Mouse (Mus musculus): ENCODE data around the gene Rai14. TPM values are rescaled to one million over a fixed set of nuclear protein-coding genes. Genes with fewer than 3 reads are reported as not detected.

Gene Rai14
- polyA plus RNA-seq, 1 experiment from 2014 or later = 25.6 TPM

DNA sequence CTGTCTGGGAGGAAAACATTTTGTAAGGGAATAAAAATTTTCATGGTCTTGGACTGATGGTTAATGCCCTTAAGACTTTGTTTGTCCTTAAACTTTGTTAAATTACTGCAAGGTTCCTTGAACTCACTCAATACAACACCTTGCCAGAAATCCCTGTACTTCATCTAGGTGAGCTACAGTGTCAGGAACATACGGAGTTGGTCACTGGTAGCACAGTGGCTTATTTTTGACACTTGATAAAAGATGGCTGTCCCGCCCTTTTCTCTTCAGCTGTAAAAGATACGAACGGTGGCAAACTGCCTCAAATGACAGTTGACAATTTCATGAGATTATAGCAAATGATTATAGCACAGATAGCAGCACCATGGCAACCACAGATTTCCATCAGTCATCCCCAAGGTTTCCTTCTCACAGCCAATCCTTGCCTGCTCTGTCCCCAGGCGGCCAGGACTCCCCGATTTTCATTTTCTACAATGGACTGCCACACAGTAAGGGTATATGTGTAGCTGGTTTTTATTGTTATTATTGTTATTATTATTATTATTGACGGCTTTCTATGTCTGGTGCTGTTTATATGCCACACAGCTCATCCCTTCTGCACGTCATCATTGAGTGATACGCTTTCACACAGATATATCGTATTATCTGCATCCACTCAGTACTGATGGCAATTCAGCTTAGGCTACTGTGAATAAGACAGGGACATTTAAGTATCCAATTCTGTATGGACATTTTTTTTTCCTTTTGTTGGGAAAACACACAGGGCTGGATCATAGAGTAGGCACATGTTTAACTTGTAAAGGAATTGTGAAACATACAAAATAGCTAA lies 129.9 kb downstream of the Rai14 start:
- no peak for ATAC-seq (ENCODE audit: insufficient number of reproducible peaks, low FRiP score)
- WGBS = 79% methylated on average over 10 of the region's 10 CpGs
- H3K36me3 ChIP-seq = peaks cover 9% of the 10 kb centered on the region; the same call in 1 of the 2 replicates
- H3K27ac ChIP-seq (ENCODE audit: poor library complexity, severe bottlenecking) = no peak overlapping the region
- no peaks in the 10 kb centered on the region for H3K4me1 ChIP-seq (replicated peaks)
- no peak overlapping the region for H3K4me2 ChIP-seq
- no peaks in the 10 kb centered on the region for H3K9me3 ChIP-seq (replicated peaks)
- no peaks in the 10 kb centered on the region for H3K27me3 ChIP-seq (replicated peaks)
- no peak overlapping the region for H3K4me3 ChIP-seq
- no peak overlapping the region for H3K9ac ChIP-seq

DNA sequence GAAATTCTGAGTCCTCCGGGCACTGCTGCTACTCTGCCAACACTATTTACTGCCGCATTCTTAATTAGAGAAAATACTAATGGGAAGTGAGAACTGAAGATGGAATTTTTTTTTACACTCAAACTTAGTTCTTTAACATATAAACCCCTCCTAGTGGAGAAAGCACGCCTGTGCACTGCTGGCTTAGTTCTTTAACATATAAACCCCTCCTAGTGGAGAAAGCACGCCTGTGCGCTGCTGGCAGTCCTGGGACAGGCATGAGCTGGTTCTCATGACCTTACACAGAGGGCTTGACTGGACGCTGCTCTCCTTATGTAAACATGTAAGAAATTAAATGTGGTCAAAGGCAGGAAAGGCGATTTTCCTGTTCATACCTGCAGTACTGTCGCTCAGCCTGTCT lies 131.0 kb downstream of the Rai14 start:
- H3K27me3 ChIP-seq (replicated peaks) = no peaks in the 10 kb centered on the region
- WGBS = 51% methylated on average over 8 of the region's 8 CpGs
- H3K9me3 ChIP-seq (replicated peaks) = no peaks in the 10 kb centered on the region
- no peak overlapping the region for H3K4me2 ChIP-seq
- no peak overlapping the region for H3K4me3 ChIP-seq
- no peak overlapping the region for H3K9ac ChIP-seq
- 0 out of 2 replicates have a peak, but pooled peaks cover 3% of the 10 kb centered on the region for H3K4me1 ChIP-seq (replicated peaks)
- 0 out of 2 replicates have a peak, but pooled peaks have one; percentile 74 for ATAC-seq (ENCODE audit: insufficient number of reproducible peaks, low FRiP score)
- peaks cover 4% of the 10 kb centered on the region; the same call in 1 of the 2 replicates for H3K36me3 ChIP-seq
- no peak overlapping the region for H3K27ac ChIP-seq (ENCODE audit: poor library complexity, severe bottlenecking)

- no peak overlapping the region for H3K27ac ChIP-seq (ENCODE audit: poor library complexity, severe bottlenecking)
- no peak overlapping the region for H3K4me2 ChIP-seq
- H3K4me1 ChIP-seq (replicated peaks) = 0 out of 2 replicates have a peak, but pooled peaks cover 4% of the 10 kb centered on the region
- ATAC-seq (ENCODE audit: insufficient number of reproducible peaks, low FRiP score) = no peak
- no peak overlapping the region for H3K9ac ChIP-seq
- no peaks in the 10 kb centered on the region for H3K9me3 ChIP-seq (replicated peaks)
- H3K4me3 ChIP-seq = no peak overlapping the region
- peaks cover 28% of the 10 kb centered on the region for H3K36me3 ChIP-seq
- H3K27me3 ChIP-seq (replicated peaks) = no peaks in the 10 kb centered on the region
- WGBS = 82% methylated on average over 3 of the region's 3 CpGs
These were observed 135.3 kb downstream of the Rai14 start for GRCm38 (mm10) chr15:10579159-10579558.

DNA sequence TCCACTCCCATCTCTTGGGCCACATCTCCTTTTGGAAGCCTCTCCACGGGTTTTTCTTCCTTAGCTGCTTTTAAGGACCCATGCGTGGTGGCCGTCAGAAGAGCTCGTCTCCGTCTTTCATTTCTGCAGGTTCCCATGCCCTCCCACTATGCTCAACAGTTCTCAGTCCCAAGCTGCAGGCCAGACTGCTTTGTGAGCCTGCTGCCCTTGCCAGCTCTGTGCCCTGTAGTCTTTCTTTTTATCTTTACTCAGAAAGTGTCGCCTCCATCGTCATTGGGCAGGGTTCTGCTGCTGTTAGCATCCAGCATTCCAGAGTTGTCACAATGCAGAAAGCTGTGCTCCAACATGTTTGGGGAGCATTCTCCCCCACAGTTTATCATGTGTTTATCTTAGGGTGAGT lies 147.9 kb downstream of the Rai14 start:
- Histone ChIP-seq H3K27ac (ENCODE audit: poor library complexity, severe bottlenecking) (no peak overlapping the region), H3K4me2 (no peak overlapping the region), H3K4me1 (replicated peaks) (no peaks in the 10 kb centered on the region), H3K9me3 (replicated peaks) (no peaks in the 10 kb centered on the region), H3K4me3 (no peak overlapping the region), H3K36me3 (peaks cover 27% of the 10 kb centered on the region), H3K9ac (no peak overlapping the region), H3K27me3 (replicated peaks) (no peaks in the 10 kb centered on the region)
- WGBS = 70% methylated on average over 7 of the region's 7 CpGs
- ATAC-seq (ENCODE audit: insufficient number of reproducible peaks, low FRiP score) = no peak

DNA sequence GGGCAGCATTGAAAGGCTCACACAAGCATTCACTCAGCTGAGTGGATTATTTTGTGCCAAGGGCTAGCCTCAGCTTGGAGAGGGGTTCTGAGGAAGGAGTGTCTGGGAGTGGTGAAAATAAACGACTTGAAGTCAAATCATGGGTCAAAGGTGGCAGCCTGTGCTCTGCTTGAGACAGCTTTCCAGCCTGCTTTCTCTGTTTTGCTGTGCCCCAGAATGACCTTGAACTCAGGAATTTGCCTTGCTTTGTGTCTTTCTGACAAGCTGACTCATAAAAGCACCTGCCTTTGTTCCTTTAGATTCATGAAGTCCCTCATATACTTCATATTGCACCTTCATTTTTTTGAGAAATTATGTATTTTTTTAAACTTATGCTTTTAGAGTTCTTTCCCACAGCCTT lies 150.2 kb downstream of the Rai14 start:
- Histone ChIP-seq H3K4me2 (no peak overlapping the region), H3K9me3 (replicated peaks) (no peaks in the 10 kb centered on the region), H3K27ac (ENCODE audit: poor library complexity, severe bottlenecking) (no peak overlapping the region), H3K36me3 (peaks cover 12% of the 10 kb centered on the region), H3K9ac (no peak overlapping the region), H3K27me3 (replicated peaks) (no peaks in the 10 kb centered on the region), H3K4me1 (replicated peaks) (no peaks in the 10 kb centered on the region), H3K4me3 (no peak overlapping the region)
- 22% methylated on average over 1 of the region's 1 CpGs for WGBS
- no peak for ATAC-seq (ENCODE audit: insufficient number of reproducible peaks, low FRiP score)

DNA sequence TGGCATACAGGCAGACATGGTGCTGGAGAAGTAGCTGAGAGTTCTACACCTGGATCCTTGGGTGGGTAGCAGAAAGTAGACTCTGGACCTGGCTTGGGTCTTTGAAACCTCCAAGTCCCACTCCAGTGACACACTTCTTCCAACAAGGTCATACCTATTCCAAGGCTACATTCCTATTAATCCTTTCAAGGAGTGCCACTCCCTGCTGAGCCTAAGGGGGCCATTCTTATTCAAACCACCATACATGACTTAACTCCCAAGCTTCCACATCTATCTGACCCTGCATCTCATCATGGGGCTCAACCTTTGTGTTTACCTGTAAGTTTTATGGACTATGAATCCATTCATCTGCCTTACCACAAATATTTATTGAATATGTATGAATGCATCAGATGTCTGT lies 152.1 kb downstream of the Rai14 start:
- Histone ChIP-seq H3K27ac (ENCODE audit: poor library complexity, severe bottlenecking) (no peak overlapping the region), H3K4me1 (replicated peaks) (no peaks in the 10 kb centered on the region), H3K4me3 (no peak overlapping the region), H3K9ac (no peak overlapping the region), H3K4me2 (no peak overlapping the region), H3K27me3 (replicated peaks) (no peaks in the 10 kb centered on the region), H3K36me3 (peaks cover under 1% of the 10 kb centered on the region; the same call in 1 of the 2 replicates), H3K9me3 (replicated peaks) (no peaks in the 10 kb centered on the region)
- no peak for ATAC-seq (ENCODE audit: insufficient number of reproducible peaks, low FRiP score)

- H3K4me1 ChIP-seq (replicated peaks) = no peaks in the 10 kb centered on the region
- H3K27ac ChIP-seq (ENCODE audit: poor library complexity, severe bottlenecking) = no peak overlapping the region
- no peak overlapping the region for H3K9ac ChIP-seq
- no peak overlapping the region for H3K4me3 ChIP-seq
- 91% methylated on average over 7 of the region's 7 CpGs for WGBS
- H3K4me2 ChIP-seq = no peak overlapping the region
- H3K27me3 ChIP-seq (replicated peaks) = no peaks in the 10 kb centered on the region
- ATAC-seq (ENCODE audit: insufficient number of reproducible peaks, low FRiP score) = no peak
- no peaks in the 10 kb centered on the region for H3K36me3 ChIP-seq
- H3K9me3 ChIP-seq (replicated peaks) = no peaks in the 10 kb centered on the region
These were observed 154.4 kb downstream of the Rai14 start for GRCm38 (mm10) chr15:10560005-10560404.

- Histone ChIP-seq H3K27ac (ENCODE audit: poor library complexity, severe bottlenecking) (no peak within 1 kb of the TSS), H3K4me3 (no peak within 1 kb of the TSS), H3K4me1 (replicated peaks) (no peaks in the 10 kb centered on the region), H3K9ac (no peak within 1 kb of the TSS), H3K36me3 (no peaks in the 10 kb centered on the region), H3K9me3 (replicated peaks) (no peaks in the 10 kb centered on the region), H3K27me3 (replicated peaks) (no peaks in the 10 kb centered on the region), H3K4me2 (no peak within 1 kb of the TSS)
- ATAC-seq (ENCODE audit: insufficient number of reproducible peaks, low FRiP score) = no peak
- 82% methylated on average over 13 of the region's 13 CpGs for WGBS
These were observed 156.0 kb downstream of the Rai14 start, which contains the start of gene Ttc23l for GRCm38 (mm10) chr15:10558465-10558864. Gene Ttc23l (minus strand): TSS chr15:10558668.

DNA sequence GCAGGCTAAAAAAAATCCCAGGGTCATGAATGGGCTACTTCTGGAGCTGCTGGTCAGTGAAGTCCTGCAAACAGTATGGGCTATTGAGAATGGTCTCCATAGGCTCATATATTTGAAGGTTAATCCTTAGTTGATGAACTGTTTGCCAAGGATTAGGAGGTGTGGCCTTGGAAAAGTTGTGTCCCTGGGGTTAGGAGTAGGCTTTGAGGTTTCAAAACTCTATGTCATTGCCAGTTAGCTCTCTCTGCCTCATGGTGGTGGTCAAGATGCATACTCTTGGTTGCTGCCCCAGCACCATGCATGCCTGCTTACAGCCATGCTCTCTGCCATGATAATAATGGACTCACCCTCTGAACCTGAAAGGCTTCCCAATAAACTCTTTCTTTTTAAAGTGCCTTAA lies 160.1 kb downstream of the Rai14 start:
- no peaks in the 10 kb centered on the region for H3K27me3 ChIP-seq (replicated peaks)
- H3K36me3 ChIP-seq = no peaks in the 10 kb centered on the region
- H3K4me2 ChIP-seq = no peak overlapping the region
- H3K9me3 ChIP-seq (replicated peaks) = no peaks in the 10 kb centered on the region
- H3K27ac ChIP-seq (ENCODE audit: poor library complexity, severe bottlenecking) = no peak overlapping the region
- no peak overlapping the region for H3K9ac ChIP-seq
- no peaks in the 10 kb centered on the region for H3K4me1 ChIP-seq (replicated peaks)
- ATAC-seq (ENCODE audit: insufficient number of reproducible peaks, low FRiP score) = no peak
- H3K4me3 ChIP-seq = no peak overlapping the region

- Histone ChIP-seq H3K36me3 (no peaks in the 10 kb centered on the region), H3K4me3 (no peak overlapping the region), H3K9ac (no peak overlapping the region), H3K27ac (ENCODE audit: poor library complexity, severe bottlenecking) (no peak overlapping the region), H3K4me1 (replicated peaks) (no peaks in the 10 kb centered on the region), H3K27me3 (replicated peaks) (no peaks in the 10 kb centered on the region), H3K4me2 (no peak overlapping the region), H3K9me3 (replicated peaks) (no peaks in the 10 kb centered on the region)
- 80% methylated on average over 16 of the region's 16 CpGs for WGBS
- ATAC-seq (ENCODE audit: insufficient number of reproducible peaks, low FRiP score) = no peak
These were observed 173.9 kb downstream of the Rai14 start for GRCm38 (mm10) chr15:10540271-10541088.

- no peaks in the 10 kb centered on the region; the same call in 1 of the 2 replicates for H3K4me1 ChIP-seq (replicated peaks)
- H3K9me3 ChIP-seq (replicated peaks) = no peaks in the 10 kb centered on the region
- H3K4me3 ChIP-seq = no peak overlapping the region
- ATAC-seq (ENCODE audit: insufficient number of reproducible peaks, low FRiP score) = no peak
- H3K36me3 ChIP-seq = no peaks in the 10 kb centered on the region
- H3K9ac ChIP-seq = no peak overlapping the region
- H3K27ac ChIP-seq (ENCODE audit: poor library complexity, severe bottlenecking) = no peak overlapping the region
- no peak overlapping the region for H3K4me2 ChIP-seq
- 65% methylated on average over 7 of the region's 7 CpGs for WGBS
- H3K27me3 ChIP-seq (replicated peaks) = no peaks in the 10 kb centered on the region
These were observed 178.5 kb downstream of the Rai14 start for GRCm38 (mm10) chr15:10535969-10536368.
